Mouse (Mus musculus) kidney, adult 2 months (tissue): ENCODE results near the gene Ablim1. TPM values are rescaled to one million over a fixed set of nuclear protein-coding genes. Genes with fewer than 3 reads are reported as not detected.

Experiments
- DNase-seq: peaks from one replicate; pipeline ENCODE4 v3.0.0; 2021
- H3K27ac ChIP-seq: fragments of 200-500 bp; 2 replicates; pipeline ENCODE4 v1.5.1; 2012; ENCODE audit warnings: low read depth, low read length, control low read depth, inconsistent platforms; ENCODE audit not compliant: insufficient read depth
- H3K27me3 ChIP-seq: fragments of 200-500 bp; replicated peaks from 2 replicates; pipeline ENCODE4 v1.6.1; 2012; ENCODE audit warnings: mild to moderate bottlenecking, moderate library complexity, low read length, inconsistent platforms; ENCODE audit not compliant: control insufficient read depth, insufficient read depth
- H3K36me3 ChIP-seq: fragments of 200-500 bp; 2 replicates; pipeline ENCODE4 v1.6.1; 2012; ENCODE audit warnings: mild to moderate bottlenecking, moderate library complexity, low read length, inconsistent platforms; ENCODE audit not compliant: control insufficient read depth, insufficient read depth
- H3K4me1 ChIP-seq: fragments of 200-500 bp; 2 replicates; pipeline ENCODE4 v1.6.1; 2011; ENCODE audit warnings: low read length; ENCODE audit not compliant: control insufficient read depth, insufficient read depth
- H3K4me3 ChIP-seq: fragments of 200-500 bp; 2 replicates; pipeline ENCODE4 v1.5.1; 2011; ENCODE audit warnings: mild to moderate bottlenecking, low read depth, low read length, control low read depth; ENCODE audit not compliant: insufficient read depth
- CTCF ChIP-seq: fragments of 200-500 bp; conservative IDR thresholded peaks from 2 replicates; pipeline ENCODE4 v1.5.1; 2011; ENCODE audit warnings: low read depth, mild to moderate bottlenecking, control low read depth, low read length, moderate library complexity, mixed read lengths; ENCODE audit not compliant: insufficient read depth, insufficient read length
- POLR2A ChIP-seq: fragments of 200-500 bp; IDR thresholded peaks from one replicate; pipeline ENCODE4 v1.6.1; 2011; ENCODE audit warnings: low read depth, low read length, control low read depth
- WGBS: fragments of 180-500 bp; shearing (Covaris S2); methylation state at CpG from one replicate; pipeline ENCODE4 v1.1.7; 2018; 5-methylcytosine and 5-hydroxymethylcytosine counted together
- polyA plus RNA-seq: library from polyadenylated mRNA; depleted of rRNA; stranded (reverse); fragments of >200 nt; gene quantifications from 2 replicates; pipeline ENCODE4 v1.2.3, GENCODE M21; 2012

Ablim1 gene
- polyA plus RNA-seq, 1 experiment = 34.7 TPM

- Histone ChIP-seq H3K4me3 (no peak overlapping the region), H3K27me3 (no peaks in the 10 kb centered on the region), H3K27ac (no peak overlapping the region), H3K36me3 (no peaks in the 10 kb centered on the region), H3K4me1 (no peaks in the 10 kb centered on the region)
- TF ChIP-seq CTCF (no peak), POLR2A (no peak)
- 86% methylated on average over 7 of the region's 7 CpGs for WGBS
- DNase-seq = no peak
Measured at GRCm38 (mm10) chr19:57095340-57095739, 219.4 kb downstream of the Ablim1 start.

DNA sequence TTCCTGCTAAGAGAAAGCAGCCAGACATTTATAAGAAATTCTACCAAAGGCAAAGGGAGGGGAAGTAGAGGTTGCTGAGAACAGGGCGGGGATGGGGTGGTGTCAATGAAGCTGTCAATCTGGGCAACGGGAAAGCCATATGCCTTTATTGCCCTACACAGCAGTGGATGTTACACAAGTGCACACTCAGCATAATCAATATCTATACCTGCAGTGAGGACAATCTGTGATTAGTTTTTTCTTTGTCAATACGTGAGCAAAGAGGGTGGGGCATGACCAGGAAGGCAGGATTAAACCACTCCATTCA lies 221.1 kb downstream of the Ablim1 start:
- no peak overlapping the region for H3K27ac ChIP-seq
- no peaks in the 10 kb centered on the region for H3K4me1 ChIP-seq
- no peak overlapping the region for H3K4me3 ChIP-seq
- DNase-seq = no peak
- 83% methylated on average over 3 of the region's 3 CpGs for WGBS
- H3K27me3 ChIP-seq = no peaks in the 10 kb centered on the region
- TF ChIP-seq POLR2A (no peak), CTCF (no peak)
- no peaks in the 10 kb centered on the region for H3K36me3 ChIP-seq

GRCm38 (mm10) chr19:57092958-57093697 lies 221.6 kb downstream of the Ablim1 start:
- no peaks in the 10 kb centered on the region for H3K27me3 ChIP-seq
- no peak for DNase-seq
- no peak overlapping the region for H3K4me3 ChIP-seq
- H3K36me3 ChIP-seq = no peaks in the 10 kb centered on the region
- peaks cover 3% of the 10 kb centered on the region; the same call in 1 of the 2 replicates for H3K4me1 ChIP-seq
- no peak overlapping the region for H3K27ac ChIP-seq
- 87% methylated on average over 5 of the region's 5 CpGs for WGBS
- no peak for TF ChIP-seq CTCF

DNA sequence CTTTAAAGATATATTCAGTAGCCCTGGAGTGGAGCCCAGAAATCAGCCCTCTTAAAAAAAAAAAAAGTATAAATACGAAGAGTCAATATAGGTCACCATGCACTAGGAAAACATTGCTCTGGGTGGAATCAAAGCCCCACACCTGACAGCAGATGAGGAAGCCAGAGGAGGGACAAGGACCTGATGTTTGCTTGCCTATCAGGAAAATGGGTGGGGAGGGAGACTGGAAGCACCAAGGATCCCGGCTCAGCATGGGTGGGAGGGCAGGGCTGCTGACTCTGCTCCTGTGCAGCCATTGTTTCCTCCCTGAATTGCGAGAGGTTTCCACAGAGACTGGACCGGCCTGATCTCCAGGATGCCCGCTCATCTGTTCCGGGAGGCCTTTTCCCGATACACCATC lies 223.4 kb downstream of the Ablim1 start:
- H3K27me3 ChIP-seq = no peaks in the 10 kb centered on the region
- no peak overlapping the region for H3K4me3 ChIP-seq
- TF ChIP-seq CTCF (no peak), POLR2A (no peak)
- no peak overlapping the region for H3K27ac ChIP-seq
- H3K4me1 ChIP-seq = peaks cover 3% of the 10 kb centered on the region; the same call in 1 of the 2 replicates
- no peak for DNase-seq
- no peaks in the 10 kb centered on the region for H3K36me3 ChIP-seq
- 83% methylated on average over 7 of the region's 7 CpGs for WGBS

- TF ChIP-seq CTCF (no peak), POLR2A (no peak)
- Histone ChIP-seq H3K4me3 (no peak overlapping the region), H3K36me3 (no peaks in the 10 kb centered on the region), H3K4me1 (peaks cover 3% of the 10 kb centered on the region; the same call in 1 of the 2 replicates), H3K27me3 (no peaks in the 10 kb centered on the region), H3K27ac (no peak overlapping the region)
- WGBS = 40% methylated on average over 2 of the region's 2 CpGs
- DNase-seq = no peak
Measured at GRCm38 (mm10) chr19:57088804-57089369, 225.8 kb downstream of the Ablim1 start.

DNA sequence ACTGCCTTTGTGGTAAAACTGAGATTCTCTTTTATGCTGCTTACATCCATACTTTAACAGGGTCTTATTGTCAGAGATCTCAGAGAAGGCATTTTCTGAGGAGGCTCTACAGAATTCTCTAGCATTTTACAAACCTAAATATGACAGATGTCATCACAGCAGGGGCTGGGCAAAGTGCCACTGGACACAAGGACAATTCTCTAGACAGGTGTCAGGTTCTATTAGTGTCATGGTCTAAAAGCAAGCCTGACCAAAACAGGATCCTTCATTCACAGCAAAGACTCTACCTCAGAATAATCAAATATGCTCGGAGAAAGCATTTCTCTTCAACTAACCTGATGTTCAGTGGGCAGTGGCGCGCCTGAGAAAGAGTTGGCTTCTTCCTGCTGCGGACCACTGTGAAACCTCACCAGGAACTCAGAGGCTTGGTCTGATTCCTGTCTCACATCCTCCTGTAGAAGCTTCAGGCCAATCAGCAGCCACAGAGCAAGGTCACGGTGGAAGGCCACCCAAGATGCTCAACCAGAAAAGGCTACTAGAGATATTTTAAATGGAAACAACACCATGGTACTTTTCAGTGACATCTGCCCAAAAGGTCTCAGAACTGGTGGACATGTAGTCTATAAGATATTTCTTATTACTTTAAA lies 230.1 kb downstream of the Ablim1 start:
- 90% methylated on average over 5 of the region's 5 CpGs for WGBS
- Histone ChIP-seq H3K27me3 (no peaks in the 10 kb centered on the region), H3K36me3 (no peaks in the 10 kb centered on the region), H3K4me1 (peaks cover 6% of the 10 kb centered on the region), H3K4me3 (no peak overlapping the region), H3K27ac (no peak overlapping the region)
- DNase-seq = no peak
- no peak for TF ChIP-seq POLR2A
- TF ChIP-seq CTCF = no peak

DNA sequence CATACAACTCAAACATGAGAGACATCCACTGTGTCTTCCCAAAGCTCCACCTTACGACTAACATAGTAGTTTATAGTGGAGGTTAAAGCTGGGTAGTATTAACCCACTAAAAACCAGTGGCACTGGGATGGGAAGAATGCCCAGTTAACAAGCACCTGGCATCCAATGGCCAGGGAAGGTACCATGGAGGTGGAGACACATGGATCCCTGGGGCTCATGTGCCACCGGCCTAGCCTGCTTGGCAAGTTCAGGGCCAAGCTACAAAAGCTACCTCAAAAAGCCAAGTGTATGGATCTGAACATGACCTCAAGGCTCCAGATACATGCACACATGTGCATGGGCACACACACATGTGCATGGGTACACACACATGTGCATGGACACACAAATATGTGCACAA lies 230.8 kb downstream of the Ablim1 start:
- peaks cover 12% of the 10 kb centered on the region for H3K4me1 ChIP-seq
- no peak for DNase-seq
- 94% methylated on average over 2 of the region's 2 CpGs for WGBS
- H3K36me3 ChIP-seq = no peaks in the 10 kb centered on the region
- H3K27me3 ChIP-seq = no peaks in the 10 kb centered on the region
- H3K27ac ChIP-seq = no peak overlapping the region
- H3K4me3 ChIP-seq = no peak overlapping the region
- TF ChIP-seq POLR2A = no peak
- no peak for TF ChIP-seq CTCF
